Mouse (Mus musculus) liver, adult 2 months (tissue): ENCODE measurements at regions not wholly inside any gene's neighbourhood (a gene's known extent, or its start where the extent isn't known, plus 50 kb on each side); places are given as distances from the start of the nearest gene placed in this dataset.
A peak's percentile ranks its signal among the peaks of the same experiment; 100 is the strongest.

Source experiments
- DNase-seq: peaks from one replicate; pipeline ENCODE4 v3.0.0-alpha.2; 2011; ENCODE audit warnings: low read depth, low spot score; ENCODE audit errors: extremely low read depth
- H3K27ac ChIP-seq: fragments of 200-500 bp; replicated peaks from 2 replicates; pipeline ENCODE4 v1.5.1; 2012; ENCODE audit warnings: low read depth, mild to moderate bottlenecking, control low read depth, inconsistent platforms, low read length; ENCODE audit not compliant: insufficient read depth
- H3K27me3 ChIP-seq: fragments of 200-500 bp; 2 replicates; pipeline ENCODE4 v1.6.1; 2012; ENCODE audit warnings: mild to moderate bottlenecking, moderate library complexity, low read length, inconsistent platforms; ENCODE audit not compliant: control insufficient read depth, insufficient read depth
- H3K36me3 ChIP-seq: fragments of 200-500 bp; 2 replicates; pipeline ENCODE4 v1.6.1; 2012; ENCODE audit warnings: low read length, inconsistent platforms; ENCODE audit not compliant: control insufficient read depth, insufficient read depth
- H3K4me1 ChIP-seq: fragments of 200-500 bp; 2 replicates; pipeline ENCODE4 v1.6.1; 2011; ENCODE audit warnings: low read length; ENCODE audit not compliant: control insufficient read depth, insufficient read depth
- H3K4me3 ChIP-seq: fragments of 200-500 bp; 2 replicates; pipeline ENCODE4 v1.5.1; 2011; ENCODE audit warnings: low read depth, mild to moderate bottlenecking, control low read depth, low read length, moderate library complexity; ENCODE audit not compliant: insufficient read depth
- H3K79me2 ChIP-seq: fragments of 200-500 bp; 2 replicates; pipeline ENCODE4 v1.6.1; 2012; ENCODE audit warnings: inconsistent platforms, mild to moderate bottlenecking, low read length, moderate library complexity; ENCODE audit not compliant: control insufficient read depth, insufficient read depth
- H3K9ac ChIP-seq: fragments of 200-500 bp; 2 replicates; pipeline ENCODE4 v1.6.1; 2012; ENCODE audit warnings: low read depth, mild to moderate bottlenecking, control low read depth, inconsistent platforms, low read length
- CTCF ChIP-seq: fragments of 200-500 bp; IDR thresholded peaks from 2 replicates; pipeline ENCODE4 v1.5.1; 2011; ENCODE audit warnings: low read depth, low read length, control low read depth
- POLR2A ChIP-seq: fragments of 200-500 bp; IDR thresholded peaks from 2 replicates; pipeline ENCODE4 v1.6.1; 2011; ENCODE audit warnings: low read length, control low read depth; ENCODE audit not compliant: insufficient read depth; ENCODE audit errors: extremely low read depth
- WGBS: fragments of 180-500 bp; shearing (Covaris S2); methylation state at CpG from one replicate; pipeline ENCODE4 v1.1.7; 2018; 5-methylcytosine and 5-hydroxymethylcytosine counted together

DNA sequence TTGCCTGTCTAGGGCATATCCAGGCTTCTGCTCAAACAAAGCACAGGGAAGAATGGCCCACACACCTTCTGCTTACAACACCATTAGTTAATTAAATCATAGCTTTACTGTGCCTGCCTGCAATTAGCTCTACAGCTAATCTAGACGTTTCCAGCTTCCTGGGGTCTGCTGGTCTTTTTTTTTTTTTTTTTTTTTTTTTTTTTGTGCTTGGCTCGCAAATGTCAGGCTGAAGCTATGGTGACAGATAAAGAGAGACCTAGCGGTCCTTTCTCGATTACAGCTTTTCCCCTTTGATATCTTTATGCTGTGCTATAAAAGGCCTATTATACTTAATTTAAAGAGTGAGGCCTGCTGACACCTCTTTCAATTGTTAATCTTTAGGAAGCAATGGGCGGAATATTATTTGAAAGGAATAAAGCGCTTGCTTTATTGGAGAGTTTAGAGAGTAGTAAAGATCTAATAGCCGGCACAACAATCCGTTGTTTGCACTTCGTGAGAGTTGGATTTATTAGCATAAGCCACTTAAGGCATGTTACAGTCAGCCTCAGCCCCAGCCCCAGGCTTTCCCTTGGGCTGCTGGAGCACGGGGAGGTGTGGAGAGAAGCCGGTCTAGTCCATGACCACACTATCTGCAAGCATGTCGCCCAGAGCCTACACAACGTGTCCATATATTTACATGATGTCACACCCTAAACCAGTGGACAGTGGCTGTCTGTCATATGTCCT is 93.2 kb upstream of the Gpr12 start:
- peaks cover 21% of the 10 kb centered on the region for H3K4me1 ChIP-seq
- H3K9ac ChIP-seq: no peak overlapping the region

DNA sequence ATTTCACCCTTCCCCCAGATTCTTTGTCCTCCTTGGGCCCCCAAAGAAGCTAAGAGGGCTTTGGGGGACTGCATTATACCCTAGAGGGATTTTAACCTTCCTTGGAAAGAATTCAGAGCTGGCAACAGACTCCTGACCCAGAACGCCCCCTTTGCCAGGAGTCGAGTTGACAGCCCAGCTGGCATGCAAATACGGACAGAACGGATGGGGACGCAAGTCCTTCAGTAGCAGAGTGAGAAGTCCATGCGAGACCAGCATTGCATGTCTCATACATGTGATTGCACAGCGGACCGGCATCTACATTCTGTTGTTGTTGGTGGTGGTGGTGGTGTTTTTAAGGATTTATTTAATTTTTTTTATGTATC is 92.1 kb upstream of the Gpr12 start:
- Histone ChIP-seq H3K27ac (peak overlapping the region; percentile 46), H3K36me3 (no peaks in the 10 kb centered on the region), H3K9ac (no peak overlapping the region), H3K79me2 (no peaks in the 10 kb centered on the region), H3K27me3 (no peaks in the 10 kb centered on the region), H3K4me3 (no peak overlapping the region), H3K4me1 (peaks cover 17% of the 10 kb centered on the region)
- TF ChIP-seq POLR2A (no peak), CTCF (no peak)
- WGBS: 21% methylated on average over 8 of the region's 8 CpGs
- peak; percentile 75 for DNase-seq

More for the DNA sequence above, 93.2 kb upstream of the Gpr12 start:
- DNase-seq: no peak
- Histone ChIP-seq H3K27ac (no peak overlapping the region), H3K36me3 (no peaks in the 10 kb centered on the region), H3K4me3 (no peak overlapping the region), H3K27me3 (no peaks in the 10 kb centered on the region), H3K79me2 (no peaks in the 10 kb centered on the region)
- WGBS: 82% methylated on average over 13 of the region's 13 CpGs
- TF ChIP-seq CTCF: no peak
- no peak for TF ChIP-seq POLR2A

DNA sequence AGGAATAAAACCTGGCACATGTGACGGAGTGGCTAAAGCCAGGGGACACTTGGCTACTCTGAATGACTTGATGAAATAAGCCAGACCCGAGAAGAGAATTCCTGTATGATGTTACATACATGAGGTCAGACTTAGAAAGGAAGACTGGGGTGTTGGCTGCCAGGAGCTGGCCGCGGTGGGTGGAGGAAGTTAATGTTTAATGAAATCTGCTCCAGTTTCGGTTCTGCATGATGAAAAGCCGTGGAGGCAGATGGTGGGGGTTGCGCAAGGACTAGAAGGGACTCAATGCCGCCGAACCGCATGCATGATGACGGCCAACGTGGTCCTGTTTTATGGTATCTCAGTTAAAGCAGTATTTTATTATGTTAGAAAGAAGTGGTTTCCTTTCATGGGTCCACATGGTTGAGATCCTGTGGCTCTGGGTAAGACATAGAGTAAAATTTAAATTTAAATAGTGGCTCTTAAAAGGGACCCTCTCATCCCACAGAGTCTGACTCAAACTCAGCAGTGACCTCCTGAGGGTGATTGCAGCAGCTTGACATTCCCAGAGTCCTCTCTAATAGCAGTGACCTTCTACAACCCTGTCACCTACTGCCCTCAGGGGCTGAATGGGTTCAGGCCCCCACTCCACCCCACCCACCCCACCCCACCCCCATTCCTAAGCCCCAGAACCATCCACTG is 91.6 kb upstream of the Gpr12 start:
- no peak for TF ChIP-seq CTCF
- no peak for TF ChIP-seq POLR2A
- peak overlapping the region; percentile 79 for H3K27ac ChIP-seq
- H3K4me1 ChIP-seq: peaks cover 17% of the 10 kb centered on the region

DNA sequence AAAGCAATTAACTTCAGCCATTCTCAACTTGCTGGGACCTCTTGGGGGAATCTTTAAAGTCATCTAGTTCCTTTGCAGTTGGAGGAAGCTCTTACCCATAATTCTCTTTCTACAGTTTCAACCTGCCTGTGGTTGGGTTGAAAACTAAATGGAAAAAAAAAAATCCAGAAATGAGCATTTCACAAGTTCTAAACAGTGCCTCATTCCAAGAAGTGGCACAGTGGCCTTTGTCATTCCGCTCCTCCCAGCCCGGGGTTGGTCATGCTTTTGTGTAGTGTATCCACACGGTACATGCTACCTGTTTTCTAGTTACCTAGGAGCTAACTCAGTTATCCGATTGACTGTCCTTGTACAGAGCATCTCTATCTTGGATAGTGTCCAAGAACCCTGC is 90.8 kb upstream of the Gpr12 start:
- Histone ChIP-seq H3K27ac (peak overlapping the region; percentile 90), H3K79me2 (no peaks in the 10 kb centered on the region), H3K27me3 (no peaks in the 10 kb centered on the region), H3K9ac (peak overlapping the region; percentile 35; the same call in 1 of the 2 replicates), H3K4me3 (no peak overlapping the region), H3K4me1 (peaks cover 17% of the 10 kb centered on the region), H3K36me3 (no peaks in the 10 kb centered on the region)
- 32% methylated on average over 4 of the region's 4 CpGs for WGBS
- TF ChIP-seq POLR2A: no peak
- no peak for TF ChIP-seq CTCF
- DNase-seq: peak; percentile 68

More for the DNA sequence above, 91.6 kb upstream of the Gpr12 start:
- H3K79me2 ChIP-seq: no peaks in the 10 kb centered on the region
- WGBS: 13% methylated on average over 12 of the region's 12 CpGs
- H3K9ac ChIP-seq: peak overlapping the region; percentile 20; the same call in 1 of the 2 replicates
- peak; percentile 95 for DNase-seq
- no peaks in the 10 kb centered on the region for H3K27me3 ChIP-seq
- H3K36me3 ChIP-seq: no peaks in the 10 kb centered on the region
- H3K4me3 ChIP-seq: no peak overlapping the region

DNA sequence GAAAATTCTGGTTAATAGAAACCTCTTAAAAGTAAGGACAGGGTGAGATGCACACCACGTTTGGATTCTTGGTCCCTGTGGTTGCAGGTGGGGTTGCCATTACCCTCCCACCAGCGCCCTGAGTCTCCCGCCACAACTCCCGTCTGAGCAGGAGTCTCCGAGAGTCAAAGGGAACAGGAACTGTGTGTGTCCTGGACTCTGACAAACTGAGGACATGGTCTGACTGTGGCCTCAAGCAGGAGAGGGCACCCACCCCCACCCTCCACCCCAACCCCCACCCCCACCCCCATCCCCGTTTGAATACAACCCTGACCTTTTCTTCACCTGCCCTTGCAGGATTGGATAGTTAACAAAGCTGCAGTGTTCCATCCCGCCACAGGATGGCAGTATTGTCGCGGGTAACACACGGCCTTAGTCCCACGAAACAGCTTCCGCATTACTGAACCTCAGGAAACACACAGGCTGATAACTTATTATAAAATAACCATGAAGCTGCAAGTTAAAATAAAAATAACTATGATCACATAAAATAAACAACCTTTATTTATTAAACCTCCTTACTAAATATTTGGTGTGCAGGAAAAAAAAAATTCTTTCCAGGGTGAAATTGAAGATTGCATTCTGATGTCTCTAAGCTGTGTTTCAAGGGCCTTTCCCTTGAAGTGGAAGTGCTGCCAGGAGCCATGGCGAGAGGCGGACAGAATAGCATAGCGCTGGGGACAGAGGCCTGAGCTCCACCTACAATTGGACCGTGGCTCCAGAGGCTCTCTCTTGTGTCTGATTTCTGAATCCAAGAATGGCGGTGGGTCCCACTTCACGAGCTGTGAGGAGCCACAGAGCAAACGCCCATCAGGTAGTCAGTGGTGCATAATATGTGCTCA is 90.2 kb upstream of the Gpr12 start:
- H3K4me3 ChIP-seq: no peak overlapping the region
- peak overlapping the region; percentile 35; the same call in 1 of the 2 replicates for H3K9ac ChIP-seq
- 15% methylated on average over 19 of the region's 19 CpGs for WGBS
- peaks cover 17% of the 10 kb centered on the region for H3K4me1 ChIP-seq
- peak overlapping the region; percentile 90 for H3K27ac ChIP-seq
- no peak for TF ChIP-seq POLR2A
- TF ChIP-seq CTCF: peak; percentile 94
- H3K79me2 ChIP-seq: no peaks in the 10 kb centered on the region
- H3K36me3 ChIP-seq: no peaks in the 10 kb centered on the region
- peak; percentile 70 for DNase-seq
- no peaks in the 10 kb centered on the region for H3K27me3 ChIP-seq

DNA sequence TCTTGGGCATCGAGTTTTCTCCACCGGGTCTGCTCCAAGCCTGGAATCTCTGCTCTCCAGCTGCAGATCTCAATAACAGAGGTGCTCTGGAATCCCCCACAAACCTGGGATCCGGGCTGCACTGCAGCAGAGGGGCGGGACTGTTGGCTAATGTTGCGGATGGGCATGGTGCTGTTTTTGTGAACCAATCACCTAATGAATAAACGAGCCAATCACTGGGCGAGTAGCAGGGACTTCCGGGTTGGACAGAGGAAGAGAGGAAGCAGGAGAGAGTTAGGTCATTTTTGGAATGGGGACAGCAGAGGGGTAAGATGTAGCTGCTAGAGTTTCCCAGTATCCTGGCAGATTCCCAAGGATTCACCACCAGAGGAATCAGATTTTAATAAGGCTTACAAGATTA is 76.7 kb upstream of the Gpr12 start:
- no peak overlapping the region for H3K27ac ChIP-seq
- no peak overlapping the region for H3K9ac ChIP-seq
- H3K79me2 ChIP-seq: no peaks in the 10 kb centered on the region
- H3K4me1 ChIP-seq: no peaks in the 10 kb centered on the region
- TF ChIP-seq CTCF: no peak
- TF ChIP-seq POLR2A: no peak
- no peak for DNase-seq
- no peaks in the 10 kb centered on the region for H3K27me3 ChIP-seq
- H3K4me3 ChIP-seq: no peak overlapping the region
- 86% methylated on average over 8 of the region's 8 CpGs for WGBS
- H3K36me3 ChIP-seq: no peaks in the 10 kb centered on the region
